Mouse (Mus musculus): ENCODE measurements around the gene Rbbp4. TPM values are rescaled to one million over a fixed set of nuclear protein-coding genes. Genes with fewer than 3 reads are reported as not detected.

Rbbp4 gene
- polyA plus RNA-seq, 1 experiment: 55.5 TPM

DNA sequence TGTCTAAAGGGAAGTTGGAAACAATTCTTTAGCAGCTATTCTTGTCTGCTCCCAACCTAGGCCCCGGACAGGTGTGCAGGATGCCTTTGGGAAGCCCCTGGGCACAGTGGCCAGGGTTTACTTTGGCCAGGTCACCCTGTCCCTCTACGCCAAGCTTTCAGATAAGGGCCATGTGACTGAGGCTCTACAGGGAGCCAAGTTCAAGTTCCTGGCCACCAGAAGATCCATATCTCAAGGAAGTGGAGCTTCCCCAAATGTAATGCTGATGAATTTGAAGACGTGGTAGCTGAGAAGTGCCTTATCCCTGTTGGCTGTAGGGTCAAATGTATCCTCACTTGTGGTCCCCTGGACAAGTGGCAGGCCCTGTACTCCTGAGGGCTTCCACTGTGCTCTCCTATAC lies 44.6 kb upstream of the Rbbp4 start:
- H3K36me3 ChIP-seq (ENCODE audit: control insufficient read depth, insufficient read depth, low read length): no peaks in the 10 kb centered on the region
- no peaks in the 10 kb centered on the region for H3K27me3 ChIP-seq (ENCODE audit: control insufficient read depth, insufficient read depth, low read length)
- DNase-seq: no peak
- TF ChIP-seq POLR2A (IDR thresholded peaks at IDR 0.05; ENCODE audit: control insufficient read depth, extremely low read depth, insufficient read depth, low read length, poor library complexity) (no peak), CTCF (IDR thresholded peaks at IDR 0.05; ENCODE audit: borderline replicate concordance, control insufficient read depth, extremely low read depth, insufficient read depth, low read length, poor library complexity) (no peak)
- H3K27ac ChIP-seq (ENCODE audit: control insufficient read depth, insufficient read depth, low read length): no peak overlapping the region
- 72% methylated on average over 3 of the region's 3 CpGs for WGBS
- H3K4me3 ChIP-seq (ENCODE audit: control insufficient read depth, insufficient read depth, low read length): no peak overlapping the region
- 0 out of 2 replicates have a peak, but pooled peaks cover 3% of the 10 kb centered on the region for H3K4me1 ChIP-seq (replicated peaks; ENCODE audit: control insufficient read depth, insufficient read depth, low read length)

DNA sequence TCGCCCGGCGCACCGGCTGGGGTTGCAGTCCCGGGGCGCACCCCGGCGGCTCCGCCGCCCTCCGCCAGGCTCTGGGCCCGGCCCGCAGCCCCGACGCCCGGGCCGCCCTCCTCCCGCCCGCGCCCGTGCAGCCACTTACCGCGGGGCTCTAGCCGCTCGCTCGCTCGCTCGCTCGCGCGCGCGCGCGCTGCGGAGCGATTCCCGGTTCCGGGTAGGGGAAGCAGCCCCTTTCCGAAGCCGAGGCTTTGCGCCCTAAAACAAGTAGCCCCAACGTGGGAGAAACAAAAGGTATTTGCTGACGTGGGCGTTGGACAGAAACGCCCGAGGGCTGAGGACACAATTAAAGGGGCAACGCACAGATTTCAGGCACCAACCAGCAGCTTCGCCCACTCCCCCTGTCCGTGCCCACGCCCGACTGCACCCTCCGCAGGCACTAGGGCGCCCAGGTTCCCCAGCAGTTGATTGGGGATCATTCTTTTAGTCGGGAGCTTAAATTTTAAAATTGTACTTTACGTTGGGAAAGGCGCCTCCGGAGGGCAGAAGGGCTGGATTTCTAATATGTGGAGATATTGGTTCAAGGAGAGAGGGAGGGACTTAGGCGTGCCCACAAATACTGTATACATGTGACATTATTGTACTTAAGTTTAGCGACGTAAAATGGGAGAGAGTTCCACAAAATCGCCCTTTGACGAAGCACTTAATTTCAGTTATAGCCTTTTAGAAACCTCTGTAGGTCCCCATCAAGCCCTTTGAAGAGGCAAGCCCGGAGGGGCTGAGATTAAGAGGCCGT lies 42.6 kb upstream of the Rbbp4 start, which contains the start of gene Zbtb8a:
Gene Zbtb8a, minus strand, starts transcription at position 516 of the 790 bp plus-strand sequence.
- H3K36me3 ChIP-seq (ENCODE audit: control insufficient read depth, insufficient read depth, low read length): no peaks in the 10 kb centered on the region
- 3% methylated on average over 65 of the region's 65 CpGs for WGBS

DNA sequence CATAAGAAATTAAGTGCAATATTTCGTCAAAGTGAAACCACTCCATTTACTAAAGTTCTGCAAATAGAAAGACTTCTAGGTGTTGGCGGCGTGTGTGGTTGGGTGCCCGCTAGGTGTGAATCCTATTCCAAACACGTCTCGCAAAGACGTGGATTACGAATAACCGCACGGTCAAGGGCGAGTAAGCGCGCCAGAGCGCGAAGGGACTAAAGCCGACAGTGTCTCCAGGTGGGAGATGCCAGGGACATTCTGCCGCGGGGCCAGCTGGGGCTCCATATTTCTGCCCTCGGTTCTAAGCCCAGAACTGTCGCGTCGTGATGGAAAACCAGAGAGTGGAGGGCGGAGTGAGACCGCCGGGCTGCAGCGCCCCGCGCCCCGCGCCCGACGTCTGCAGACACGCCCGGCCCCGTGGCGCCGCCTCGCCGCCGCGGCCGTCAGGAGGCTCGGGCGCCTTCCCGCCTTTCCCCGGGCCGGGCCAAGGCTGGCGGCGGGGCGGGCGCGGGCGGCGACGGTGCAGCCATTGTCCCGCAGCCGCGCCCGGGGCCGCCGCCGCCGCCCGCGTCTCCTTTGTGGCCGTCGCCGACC lies 41.9 kb upstream of the Rbbp4 start:
- 2% methylated on average over 65 of the region's 68 CpGs for WGBS
- H3K4me3 ChIP-seq (ENCODE audit: control insufficient read depth, insufficient read depth, low read length): peak overlapping the region; percentile 99
- H3K27me3 ChIP-seq (ENCODE audit: control insufficient read depth, insufficient read depth, low read length): no peaks in the 10 kb centered on the region
- TF ChIP-seq POLR2A (IDR thresholded peaks at IDR 0.05; ENCODE audit: control insufficient read depth, extremely low read depth, insufficient read depth, low read length, poor library complexity) (no peak; the same call in 1 of the 2 replicates), CTCF (IDR thresholded peaks at IDR 0.05; ENCODE audit: borderline replicate concordance, control insufficient read depth, extremely low read depth, insufficient read depth, low read length, poor library complexity) (no peak)
- H3K27ac ChIP-seq (ENCODE audit: control insufficient read depth, insufficient read depth, low read length): no peak overlapping the region
- no peaks in the 10 kb centered on the region for H3K36me3 ChIP-seq (ENCODE audit: control insufficient read depth, insufficient read depth, low read length)
- DNase-seq: peak; percentile 26
- H3K4me1 ChIP-seq (replicated peaks; ENCODE audit: control insufficient read depth, insufficient read depth, low read length): peaks cover 10% of the 10 kb centered on the region

More for the DNA sequence above, 42.6 kb upstream of the Rbbp4 start, which contains the start of gene Zbtb8a:
- TF ChIP-seq POLR2A (IDR thresholded peaks at IDR 0.05; ENCODE audit: control insufficient read depth, extremely low read depth, insufficient read depth, low read length, poor library complexity) (peak; percentile 38), CTCF (IDR thresholded peaks at IDR 0.05; ENCODE audit: borderline replicate concordance, control insufficient read depth, extremely low read depth, insufficient read depth, low read length, poor library complexity) (no peak)
- peaks cover 10% of the 10 kb centered on the region for H3K4me1 ChIP-seq (replicated peaks; ENCODE audit: control insufficient read depth, insufficient read depth, low read length)
- DNase-seq: peak; percentile 42
- no peaks in the 10 kb centered on the region for H3K27me3 ChIP-seq (ENCODE audit: control insufficient read depth, insufficient read depth, low read length)
- H3K4me3 ChIP-seq (ENCODE audit: control insufficient read depth, insufficient read depth, low read length): peak within 1 kb of the TSS; percentile 99
- no peak within 1 kb of the TSS for H3K27ac ChIP-seq (ENCODE audit: control insufficient read depth, insufficient read depth, low read length)

DNA sequence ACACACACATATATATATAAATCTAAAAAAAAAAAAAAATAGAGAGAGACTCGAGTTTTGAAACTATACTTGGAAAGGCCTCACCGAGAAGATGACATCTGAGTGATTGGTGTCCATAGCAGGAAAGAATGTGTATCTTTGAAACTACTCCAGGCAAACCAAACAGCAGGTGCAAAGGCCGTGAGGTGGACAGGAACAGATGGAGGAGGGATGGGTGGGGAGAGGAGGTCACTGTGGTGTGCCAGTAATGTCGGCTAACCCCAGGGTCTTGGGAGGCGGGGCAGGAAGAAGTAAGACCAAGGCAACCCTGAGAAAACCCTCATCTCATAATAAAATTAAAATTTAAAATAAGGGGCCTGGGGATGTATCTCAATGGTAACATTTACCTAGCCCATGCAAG lies 40.7 kb upstream of the Rbbp4 start:
- Histone ChIP-seq H3K4me1 (replicated peaks; ENCODE audit: control insufficient read depth, insufficient read depth, low read length) (peaks cover 10% of the 10 kb centered on the region), H3K36me3 (ENCODE audit: control insufficient read depth, insufficient read depth, low read length) (no peaks in the 10 kb centered on the region), H3K27me3 (ENCODE audit: control insufficient read depth, insufficient read depth, low read length) (no peaks in the 10 kb centered on the region), H3K27ac (ENCODE audit: control insufficient read depth, insufficient read depth, low read length) (no peak overlapping the region), H3K4me3 (ENCODE audit: control insufficient read depth, insufficient read depth, low read length) (no peak overlapping the region)
- DNase-seq: no peak
- WGBS: 70% methylated on average over 5 of the region's 5 CpGs
- no peak for TF ChIP-seq CTCF (IDR thresholded peaks at IDR 0.05; ENCODE audit: borderline replicate concordance, control insufficient read depth, extremely low read depth, insufficient read depth, low read length, poor library complexity)
- no peak for TF ChIP-seq POLR2A (IDR thresholded peaks at IDR 0.05; ENCODE audit: control insufficient read depth, extremely low read depth, insufficient read depth, low read length, poor library complexity)

DNA sequence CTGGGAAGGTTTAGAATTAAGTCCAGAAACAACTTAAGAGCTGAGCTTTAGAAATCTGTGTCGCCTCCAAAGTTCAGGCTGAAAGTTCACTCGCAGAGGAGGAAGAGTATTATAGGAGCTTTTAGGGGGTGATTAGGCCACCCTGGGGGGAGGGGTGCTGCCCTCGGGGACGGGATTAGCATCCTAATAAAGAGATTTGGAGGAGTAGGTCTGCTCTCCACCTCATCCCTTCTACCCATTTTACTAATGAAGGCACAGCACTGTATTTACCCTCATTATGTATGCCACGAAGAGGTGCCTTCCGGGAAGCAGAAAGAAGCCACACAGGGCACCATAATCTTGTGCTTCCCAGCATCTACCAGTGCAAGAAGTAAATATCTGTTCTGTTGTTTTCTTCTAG lies 39.8 kb upstream of the Rbbp4 start:
- H3K27me3 ChIP-seq (ENCODE audit: control insufficient read depth, insufficient read depth, low read length): no peaks in the 10 kb centered on the region
- no peak for DNase-seq
- no peaks in the 10 kb centered on the region for H3K36me3 ChIP-seq (ENCODE audit: control insufficient read depth, insufficient read depth, low read length)
- TF ChIP-seq POLR2A (IDR thresholded peaks at IDR 0.05; ENCODE audit: control insufficient read depth, extremely low read depth, insufficient read depth, low read length, poor library complexity): no peak
- TF ChIP-seq CTCF (IDR thresholded peaks at IDR 0.05; ENCODE audit: borderline replicate concordance, control insufficient read depth, extremely low read depth, insufficient read depth, low read length, poor library complexity): no peak
- 98% methylated on average over 6 of the region's 6 CpGs for WGBS
- peaks cover 10% of the 10 kb centered on the region for H3K4me1 ChIP-seq (replicated peaks; ENCODE audit: control insufficient read depth, insufficient read depth, low read length)
- H3K4me3 ChIP-seq (ENCODE audit: control insufficient read depth, insufficient read depth, low read length): no peak overlapping the region
- H3K27ac ChIP-seq (ENCODE audit: control insufficient read depth, insufficient read depth, low read length): no peak overlapping the region

DNA sequence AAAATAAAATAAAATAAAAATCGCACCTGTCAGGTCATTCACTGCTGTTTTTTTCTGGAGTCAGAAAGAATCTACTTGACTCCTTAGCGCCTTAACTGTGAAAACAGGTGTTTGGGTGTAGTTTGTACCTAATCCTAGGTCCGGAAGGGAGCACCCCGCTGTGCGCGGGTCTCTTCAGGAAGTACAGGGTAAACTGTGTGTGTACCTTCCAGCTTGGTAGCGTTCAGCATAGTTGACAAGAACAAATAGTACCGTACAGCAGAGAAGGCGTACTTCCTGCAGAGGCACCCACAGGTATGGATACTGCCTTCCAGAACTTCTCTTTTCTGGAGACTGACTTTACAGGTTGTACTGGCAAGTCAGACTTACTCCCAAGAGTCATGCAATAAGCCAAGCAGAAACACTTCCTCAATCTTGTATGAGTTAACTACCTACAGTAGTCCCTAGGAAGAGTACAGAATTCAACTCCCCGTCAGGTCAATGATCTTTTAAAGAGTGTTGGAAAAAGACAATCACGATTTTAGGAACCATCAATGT lies 39.1 kb upstream of the Rbbp4 start:
- Histone ChIP-seq H3K36me3 (ENCODE audit: control insufficient read depth, insufficient read depth, low read length) (no peaks in the 10 kb centered on the region), H3K4me1 (replicated peaks; ENCODE audit: control insufficient read depth, insufficient read depth, low read length) (peaks cover 10% of the 10 kb centered on the region), H3K4me3 (ENCODE audit: control insufficient read depth, insufficient read depth, low read length) (no peak overlapping the region), H3K27me3 (ENCODE audit: control insufficient read depth, insufficient read depth, low read length) (no peaks in the 10 kb centered on the region), H3K27ac (ENCODE audit: control insufficient read depth, insufficient read depth, low read length) (no peak overlapping the region)
- 57% methylated on average over 11 of the region's 11 CpGs for WGBS
- TF ChIP-seq CTCF (IDR thresholded peaks at IDR 0.05; ENCODE audit: borderline replicate concordance, control insufficient read depth, extremely low read depth, insufficient read depth, low read length, poor library complexity) (no peak), POLR2A (IDR thresholded peaks at IDR 0.05; ENCODE audit: control insufficient read depth, extremely low read depth, insufficient read depth, low read length, poor library complexity) (no peak)
- no peak for DNase-seq
